Mouse (Mus musculus) midbrain, embryonic 14.5 days (tissue): ENCODE data around the gene Tmem176a. TPM values are rescaled to one million over a fixed set of nuclear protein-coding genes. Genes with fewer than 3 reads are reported as not detected.
A peak's percentile ranks its signal among the peaks of the same experiment; 100 is the strongest.

ENCODE experiments used
- ATAC-seq: fragments of 200-750 bp; cut with Nextera tagmentation; 2 replicates; pipeline ENCODE4 v1.8.0; 2017; ENCODE audit warnings: moderate number of reproducible peaks, moderate library complexity; ENCODE audit not compliant: low FRiP score, low TSS enrichment
- DNase-seq: peaks from one replicate; pipeline ENCODE4 v3.0.0-alpha.2; 2015
- H3K27ac ChIP-seq: fragments of 300-500 bp; sonication (generic); replicated peaks from 2 replicates; pipeline ENCODE4 v1.5.1; 2014; ENCODE audit warnings: mild to moderate bottlenecking, low read depth, low read length, moderate library complexity
- H3K27me3 ChIP-seq: fragments of 300-500 bp; sonication (generic); 2 replicates; pipeline ENCODE4 v1.6.1; 2014; ENCODE audit warnings: low read length, control low read depth, mixed read lengths; ENCODE audit not compliant: control insufficient read depth, insufficient read depth
- H3K36me3 ChIP-seq: fragments of 300-500 bp; sonication (generic); 2 replicates; pipeline ENCODE4 v1.6.1; 2014; ENCODE audit warnings: low read length, control low read depth; ENCODE audit not compliant: control insufficient read depth, insufficient read depth
- H3K4me1 ChIP-seq: fragments of 300-500 bp; sonication (generic); 2 replicates; pipeline ENCODE4 v1.6.1; 2014; ENCODE audit warnings: mild to moderate bottlenecking, antibody characterized with exemption, low read length, control low read depth; ENCODE audit not compliant: control insufficient read depth, insufficient read depth
- H3K4me2 ChIP-seq: fragments of 300-500 bp; sonication (generic); 2 replicates; pipeline ENCODE4 v1.6.1; 2014; ENCODE audit warnings: mild to moderate bottlenecking, low read length, moderate library complexity
- H3K4me3 ChIP-seq: fragments of 300-500 bp; sonication (generic); replicated peaks from 2 replicates; pipeline ENCODE4 v1.5.1; 2014; ENCODE audit warnings: low read depth, low read length
- H3K9ac ChIP-seq: fragments of 300-500 bp; sonication (generic); replicated peaks from 2 replicates; pipeline ENCODE4 v1.6.1; 2014; ENCODE audit warnings: mild to moderate bottlenecking, low read length, moderate library complexity
- H3K9me3 ChIP-seq: fragments of 300-500 bp; sonication (generic); 2 replicates; pipeline ENCODE4 v1.6.1; 2016; ENCODE audit warnings: low read length, control low read depth, mixed read lengths; ENCODE audit not compliant: control insufficient read depth
- WGBS: fragments of 180-500 bp; shearing (Covaris S2); extraction: QIAGEN DNeasy Blood & Tissue Kit; methylation state at CpG from one replicate; pipeline ENCODE4 v1.1.7; 2014; 5-methylcytosine and 5-hydroxymethylcytosine counted together
- polyA plus RNA-seq: library from polyadenylated mRNA; unstranded; fragments of >200 nt; fragmentation: Nextera tagmentation; extraction: Ambion mirVana; gene quantifications from 2 replicates; pipeline ENCODE4 v1.2.1, GENCODE M21; 2014

Gene Tmem176a
- polyA plus RNA-seq = 11.1 and 17.2 TPM in 2 replicates

DNA sequence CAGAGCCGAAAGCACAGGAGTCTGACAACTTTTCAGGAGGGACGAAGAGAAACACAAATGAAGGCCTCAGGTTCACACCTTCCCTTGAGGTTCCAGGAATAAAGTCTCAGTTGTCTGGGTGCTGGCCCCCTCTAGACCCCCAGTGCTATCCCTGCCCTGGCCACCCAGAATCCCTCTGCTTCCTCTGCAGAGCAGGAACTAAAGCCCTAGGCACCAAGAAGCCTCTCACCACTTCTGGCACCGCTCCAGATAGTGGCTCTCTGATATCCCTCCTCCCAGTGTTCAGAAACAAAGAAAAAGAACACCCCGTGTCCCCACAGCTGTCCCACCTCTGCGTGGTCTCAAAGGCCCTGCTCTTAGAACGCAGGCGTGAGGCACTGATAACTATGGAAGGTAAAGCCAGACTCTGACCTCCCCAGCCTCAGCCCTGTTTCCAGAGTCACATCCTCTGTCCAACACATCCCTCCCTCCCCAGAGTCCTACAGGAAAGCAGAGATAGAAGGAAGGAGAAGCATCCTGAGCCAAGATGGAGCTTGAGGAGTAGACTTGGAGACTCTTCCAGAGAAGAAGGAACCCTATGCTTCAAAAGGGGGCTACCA lies at the start of gene Tmem176a:
TSS of gene Tmem176a (plus strand) at position 549 of the 599 bp plus-strand sequence.
- Histone ChIP-seq H3K27ac (peak within 1 kb of the TSS; percentile 71), H3K9me3 (no peaks in the 10 kb centered on the region), H3K4me1 (peaks cover 37% of the 10 kb centered on the region), H3K27me3 (no peaks in the 10 kb centered on the region), H3K4me2 (peak within 1 kb of the TSS; percentile 57), H3K9ac (peak within 1 kb of the TSS; percentile 27), H3K4me3 (peak within 1 kb of the TSS; percentile 30), H3K36me3 (no peaks in the 10 kb centered on the region)
- ATAC-seq = peak; percentile 14; the same call in 1 of the 2 replicates
- peak; percentile 73 for DNase-seq
- WGBS = 22% methylated on average over 7 of the region's 7 CpGs

DNA sequence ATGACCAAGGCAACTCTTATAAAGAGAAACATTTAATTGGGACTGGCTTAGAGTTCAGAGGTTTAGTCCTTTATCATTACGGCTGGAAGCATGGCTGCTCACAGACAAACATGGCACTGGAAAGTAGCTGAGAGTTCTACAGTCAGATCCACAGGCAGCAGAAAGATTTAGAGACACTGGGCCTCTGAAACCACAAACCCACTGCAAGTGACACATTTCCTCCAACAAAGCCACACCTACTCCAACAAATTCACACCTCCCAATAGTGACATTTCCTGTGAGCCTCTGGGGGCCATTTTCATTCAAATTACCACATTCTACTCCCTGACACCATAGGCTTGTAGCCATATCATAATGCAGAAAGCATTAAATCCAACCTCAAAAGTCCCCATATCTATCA lies 38.8 kb upstream of the Tmem176a start:
- no peaks in the 10 kb centered on the region for H3K4me1 ChIP-seq
- WGBS = 85% methylated on average over 1 of the region's 1 CpGs
- H3K4me3 ChIP-seq = no peak overlapping the region
- H3K27me3 ChIP-seq = no peaks in the 10 kb centered on the region
- no peak overlapping the region for H3K4me2 ChIP-seq
- ATAC-seq (no peak), DNase-seq (no peak)
- no peak overlapping the region for H3K27ac ChIP-seq
- no peaks in the 10 kb centered on the region for H3K9me3 ChIP-seq
- no peaks in the 10 kb centered on the region for H3K36me3 ChIP-seq
- H3K9ac ChIP-seq = no peak overlapping the region

DNA sequence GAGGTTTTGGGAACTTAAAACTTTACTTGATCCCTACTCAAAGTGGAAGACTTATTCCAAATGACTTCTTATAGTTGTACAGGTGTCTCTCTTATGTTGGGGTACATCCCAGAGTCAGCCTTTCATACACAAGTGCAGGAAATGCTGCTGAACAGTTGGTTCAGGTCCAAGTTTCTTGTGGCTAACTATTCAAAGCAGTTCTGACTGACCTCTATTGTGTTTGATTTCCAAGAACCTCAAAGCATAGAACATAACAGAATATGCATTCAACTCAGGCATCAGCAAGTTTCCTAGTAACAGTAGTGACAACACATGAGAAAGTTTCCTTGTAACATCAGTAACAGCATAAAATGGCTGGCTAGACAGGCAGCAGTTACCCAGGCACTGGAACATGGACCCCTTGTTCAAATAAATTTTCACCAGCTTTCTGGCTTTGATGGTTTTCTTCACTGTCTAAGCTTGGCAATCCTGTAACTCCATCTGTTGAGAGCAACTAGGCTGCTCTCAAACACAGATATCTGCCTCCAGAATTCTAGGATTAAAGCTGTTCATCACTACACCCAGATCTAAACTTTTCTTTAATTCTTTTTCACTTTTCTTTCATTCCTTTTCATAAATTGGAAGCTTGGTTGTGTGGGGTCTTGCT lies 37.2 kb upstream of the Tmem176a start:
- H3K27me3 ChIP-seq = no peaks in the 10 kb centered on the region
- H3K9ac ChIP-seq = no peak overlapping the region
- H3K4me3 ChIP-seq = no peak overlapping the region
- ATAC-seq (no peak), DNase-seq (no peak)
- no peak overlapping the region for H3K27ac ChIP-seq
- H3K9me3 ChIP-seq = no peaks in the 10 kb centered on the region
- no peaks in the 10 kb centered on the region for H3K4me1 ChIP-seq
- H3K36me3 ChIP-seq = no peaks in the 10 kb centered on the region
- no peak overlapping the region for H3K4me2 ChIP-seq

DNA sequence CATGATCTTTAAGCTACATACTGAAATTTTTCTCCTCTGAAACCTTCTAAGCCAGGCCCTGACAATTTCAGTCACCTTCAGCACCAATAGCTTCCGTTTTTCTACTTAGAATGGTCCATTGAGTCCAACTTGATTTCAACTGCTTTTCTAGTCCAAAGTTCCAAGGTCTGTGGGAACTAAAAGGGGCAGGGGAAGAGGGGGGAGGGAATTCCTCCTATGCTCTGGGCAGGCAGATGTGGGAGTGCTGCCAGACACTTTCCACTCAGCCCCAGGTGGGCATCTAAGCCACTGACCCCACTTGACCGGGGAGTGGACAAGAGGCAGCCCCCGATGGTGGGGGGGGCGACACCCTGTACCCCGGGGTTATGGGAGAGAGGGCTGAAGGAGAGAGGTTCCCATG lies 36.4 kb upstream of the Tmem176a start:
- Histone ChIP-seq H3K27me3 (no peaks in the 10 kb centered on the region), H3K4me1 (no peaks in the 10 kb centered on the region), H3K9me3 (no peaks in the 10 kb centered on the region), H3K9ac (no peak overlapping the region), H3K36me3 (no peaks in the 10 kb centered on the region), H3K27ac (no peak overlapping the region), H3K4me2 (no peak overlapping the region), H3K4me3 (no peak overlapping the region)
- no peak for ATAC-seq
- 85% methylated on average over 5 of the region's 5 CpGs for WGBS
- no peak for DNase-seq

DNA sequence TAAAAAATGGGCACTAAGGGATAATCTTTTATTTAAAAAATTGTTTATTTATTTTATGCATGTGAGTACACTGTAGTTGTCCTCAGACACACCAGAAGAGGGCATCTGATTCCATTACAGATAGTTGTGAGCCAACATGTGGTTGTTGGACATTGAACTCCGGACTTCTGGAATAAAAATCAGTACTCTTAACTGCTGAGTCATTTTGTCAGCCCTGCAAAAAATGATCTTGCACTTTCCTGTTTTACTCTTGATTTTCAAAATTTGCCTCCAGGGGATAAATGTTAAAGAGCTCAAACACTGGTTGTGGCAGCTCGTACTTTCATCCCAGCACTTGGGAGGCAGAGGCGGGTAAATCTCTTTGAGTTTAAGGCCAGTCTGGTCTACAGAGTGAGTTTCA lies 34.0 kb upstream of the Tmem176a start:
- no peaks in the 10 kb centered on the region for H3K4me1 ChIP-seq
- DNase-seq (no peak), ATAC-seq (no peak)
- no peaks in the 10 kb centered on the region for H3K36me3 ChIP-seq
- no peaks in the 10 kb centered on the region for H3K9me3 ChIP-seq
- H3K27me3 ChIP-seq = no peaks in the 10 kb centered on the region
- WGBS = 91% methylated on average over 3 of the region's 3 CpGs
- H3K4me3 ChIP-seq = no peak overlapping the region
- H3K4me2 ChIP-seq = no peak overlapping the region
- no peak overlapping the region for H3K27ac ChIP-seq
- H3K9ac ChIP-seq = no peak overlapping the region

DNA sequence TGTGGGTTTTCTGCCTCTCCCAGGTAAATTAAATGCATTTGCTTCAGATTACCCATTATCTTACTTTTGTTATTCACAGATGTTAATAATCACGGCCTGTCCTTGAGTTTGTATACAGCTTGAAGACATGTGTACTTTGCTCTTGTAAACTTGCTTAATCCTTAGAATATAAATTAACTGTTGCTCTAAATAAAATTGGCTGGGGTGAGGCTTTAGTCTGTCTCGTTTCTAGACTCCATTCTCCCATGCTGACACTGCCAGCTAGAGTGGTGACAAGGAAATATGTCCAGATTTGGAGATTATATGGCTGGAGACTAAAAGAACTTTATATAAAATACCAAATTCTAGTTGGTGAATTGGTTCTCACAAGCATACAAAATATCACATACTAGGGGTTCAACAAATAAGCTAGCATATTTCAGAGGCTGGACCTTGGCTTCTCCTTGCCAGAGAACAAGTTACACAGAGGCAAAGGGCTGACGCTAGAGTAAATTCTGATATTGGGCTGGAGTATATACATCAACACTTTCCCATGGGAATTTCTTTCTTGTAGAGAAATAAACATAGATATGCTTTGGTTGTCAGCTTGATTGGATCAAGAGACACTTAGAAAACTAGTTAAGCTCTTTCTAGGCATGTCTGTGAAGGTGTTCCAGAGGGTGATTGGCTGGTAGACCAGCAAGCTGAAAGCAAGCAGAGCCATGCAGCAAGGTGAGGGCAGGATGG lies 31.1 kb upstream of the Tmem176a start:
- Histone ChIP-seq H3K4me1 (no peaks in the 10 kb centered on the region), H3K27ac (no peak overlapping the region), H3K9me3 (no peaks in the 10 kb centered on the region), H3K4me2 (no peak overlapping the region), H3K9ac (no peak overlapping the region), H3K27me3 (no peaks in the 10 kb centered on the region), H3K36me3 (no peaks in the 10 kb centered on the region), H3K4me3 (no peak overlapping the region)
- 75% methylated on average over 3 of the region's 3 CpGs for WGBS
- ATAC-seq = no peak
- DNase-seq = no peak

DNA sequence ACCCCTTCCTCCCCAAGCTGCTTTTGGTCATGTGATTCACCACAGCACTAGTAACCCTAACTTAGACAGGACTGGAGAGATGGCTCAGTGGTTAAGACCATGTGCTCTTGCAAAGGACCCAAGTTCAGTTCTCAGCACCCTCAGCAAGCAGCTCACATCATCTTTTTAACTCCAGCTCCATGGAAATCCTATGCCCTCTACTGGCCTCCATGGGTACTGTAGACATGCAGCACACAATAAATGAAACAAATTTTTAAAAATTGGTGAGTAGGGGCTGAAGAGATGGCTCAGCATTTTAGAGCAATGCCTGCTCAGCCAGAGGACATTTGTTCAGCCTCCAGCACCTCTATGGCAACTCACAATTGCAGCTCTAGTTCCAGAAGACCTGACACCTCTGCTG lies 25.7 kb upstream of the Tmem176a start:
- Histone ChIP-seq H3K4me2 (no peak overlapping the region), H3K27me3 (no peaks in the 10 kb centered on the region), H3K4me1 (no peaks in the 10 kb centered on the region), H3K27ac (no peak overlapping the region), H3K36me3 (no peaks in the 10 kb centered on the region), H3K4me3 (no peak overlapping the region), H3K9ac (no peak overlapping the region), H3K9me3 (no peaks in the 10 kb centered on the region)
- ATAC-seq (no peak), DNase-seq (no peak)

DNA sequence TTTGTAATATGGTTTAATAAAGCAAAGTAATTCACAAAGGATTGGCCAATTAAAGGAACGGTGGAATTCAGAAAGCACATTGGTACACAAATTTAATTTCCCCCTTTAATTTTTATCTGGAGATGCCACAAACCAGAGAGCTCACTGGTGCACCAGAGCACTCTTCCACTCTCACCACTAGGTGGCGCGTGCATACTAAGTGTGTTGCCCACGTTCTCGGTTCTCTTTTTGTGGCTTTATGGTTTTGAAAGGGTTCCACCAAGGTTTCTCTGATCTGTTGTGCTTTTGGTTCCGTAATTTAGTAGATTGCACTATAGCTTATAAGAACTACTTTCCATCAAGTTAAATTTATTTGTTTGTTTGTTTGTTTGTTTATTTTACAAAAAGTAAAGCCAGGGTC lies 22.9 kb upstream of the Tmem176a start:
- WGBS = 6% methylated on average over 6 of the region's 6 CpGs
- peak; percentile 94 for DNase-seq
- H3K27ac ChIP-seq = no peak overlapping the region
- H3K27me3 ChIP-seq = no peaks in the 10 kb centered on the region
- no peak overlapping the region for H3K4me3 ChIP-seq
- H3K4me2 ChIP-seq = no peak overlapping the region
- H3K4me1 ChIP-seq = no peaks in the 10 kb centered on the region
- no peaks in the 10 kb centered on the region for H3K36me3 ChIP-seq
- H3K9me3 ChIP-seq = no peaks in the 10 kb centered on the region
- ATAC-seq = no peak
- H3K9ac ChIP-seq = no peak overlapping the region
